Mouse (Mus musculus) gonadal fat pad, adult 2 months (tissue): ENCODE data around the gene Jak3. TPM values are rescaled to one million over a fixed set of nuclear protein-coding genes. Genes with fewer than 3 reads are reported as not detected.
"Not testable (repeated sequence)": the region's sequence is repeated elsewhere in the genome, so short reads cannot be mapped to it uniquely, and the experiment has no call there.

Experiments used
- DNase-seq: peaks from one replicate; pipeline ENCODE4 v3.0.0-alpha.2; 2012; ENCODE audit warnings: low read depth
- polyA plus RNA-seq: library from polyadenylated mRNA; depleted of rRNA; stranded (reverse); fragments of >200 nt; gene quantifications from 2 replicates; pipeline ENCODE4 v1.2.3, GENCODE M21; 2012; rRNA removed

Gene Jak3
- polyA plus RNA-seq, 1 experiment, result 19.9 TPM

DNA sequence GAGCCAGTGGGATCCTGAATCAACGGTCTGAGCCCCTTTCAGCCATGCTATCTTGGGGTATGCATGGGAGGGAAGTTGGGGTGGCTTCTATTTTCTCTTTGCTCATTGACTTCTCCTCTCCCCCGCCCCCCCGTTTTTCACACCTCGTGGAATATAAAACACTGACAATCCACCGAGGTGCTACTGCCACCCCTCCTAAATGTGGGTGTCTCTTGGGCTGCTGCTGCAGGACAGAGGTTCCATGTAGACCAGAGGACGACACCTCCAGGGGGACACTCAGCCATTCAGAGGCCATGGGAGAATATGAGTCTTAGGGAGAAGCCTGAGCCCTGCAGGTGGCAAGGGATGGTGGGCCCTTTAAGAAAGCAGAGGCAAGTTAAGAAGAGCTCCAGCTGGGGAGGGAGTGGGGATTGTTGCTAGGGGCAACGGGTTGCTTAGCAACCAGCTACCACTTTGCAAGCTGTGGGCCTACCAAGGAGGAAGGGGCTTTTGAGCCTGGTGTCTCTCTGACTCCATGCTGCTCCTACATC lies 43.9 kb downstream of the Jak3 start:
- no peak for DNase-seq

GRCm38 (mm10) chr8:71723047-71723551 lies 47.0 kb downstream of the Jak3 start:
- DNase-seq, result no peak

DNA sequence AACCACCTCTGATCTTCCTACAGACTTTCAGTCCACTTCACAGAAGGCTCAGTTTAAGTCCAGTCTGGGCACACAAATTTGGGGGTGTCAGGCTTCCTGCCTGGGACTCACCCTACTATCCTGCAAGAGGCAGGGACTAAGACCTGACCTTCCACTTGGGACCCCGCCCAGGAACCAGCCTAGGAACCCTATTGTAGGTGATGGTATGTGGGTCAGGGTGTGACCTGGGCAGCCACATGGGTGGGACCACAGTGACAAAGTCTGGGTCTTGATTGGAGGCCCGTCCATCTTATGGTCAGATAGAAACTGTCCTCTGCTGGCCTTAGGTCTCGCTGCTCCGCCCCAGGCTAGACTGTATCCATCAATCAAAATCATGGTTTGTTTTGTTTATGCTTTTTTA lies 48.3 kb downstream of the Jak3 start:
- no peak for DNase-seq

DNA sequence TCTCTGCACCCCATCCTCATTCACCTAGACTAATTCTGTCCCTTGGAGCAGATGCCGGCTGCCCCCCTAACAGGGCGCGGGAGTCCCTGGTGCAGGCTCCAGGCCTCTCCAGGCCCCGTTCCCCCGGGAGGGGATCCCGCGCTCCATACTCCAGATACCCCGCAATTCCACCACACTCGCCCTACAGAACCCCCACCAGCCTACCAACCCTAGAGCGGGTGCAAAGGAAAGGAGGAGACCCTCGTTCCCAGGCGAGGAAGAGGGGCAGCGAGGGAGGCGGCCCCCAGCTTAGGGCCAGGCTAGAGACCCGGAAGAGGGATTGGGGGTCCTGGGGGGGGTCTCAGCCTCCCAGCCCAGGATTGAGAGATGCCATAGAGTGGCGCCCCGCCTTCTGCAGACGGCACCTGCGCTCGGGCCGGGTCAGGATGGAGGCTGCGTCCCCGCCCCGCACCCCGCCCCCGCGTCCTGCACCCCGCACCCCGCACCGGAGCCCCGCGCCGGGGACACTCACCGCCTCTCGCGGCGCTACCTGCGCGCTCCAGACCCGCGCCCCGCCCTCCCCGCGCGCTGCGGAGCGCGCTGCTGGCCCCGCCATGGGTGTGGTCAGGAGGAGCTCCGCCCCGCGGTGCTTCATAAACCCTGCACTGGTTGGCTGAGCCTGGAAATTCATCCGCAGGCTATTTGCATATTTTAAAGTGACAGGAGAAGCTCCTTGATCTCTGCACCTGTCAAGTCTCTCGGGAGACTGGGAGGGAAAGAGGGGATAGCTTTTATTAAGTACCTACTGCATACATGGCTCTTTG lies 49.2 kb downstream of the Jak3 start, which contains the start of gene Fcho1:
Fcho1 (minus strand) TSS at position 595 of the 803 bp plus-strand sequence.
- DNase-seq, result no peak

GRCm38 (mm10) chr8:71728240-71728785 lies 52.2 kb downstream of the Jak3 start:
- no peak for DNase-seq

DNA sequence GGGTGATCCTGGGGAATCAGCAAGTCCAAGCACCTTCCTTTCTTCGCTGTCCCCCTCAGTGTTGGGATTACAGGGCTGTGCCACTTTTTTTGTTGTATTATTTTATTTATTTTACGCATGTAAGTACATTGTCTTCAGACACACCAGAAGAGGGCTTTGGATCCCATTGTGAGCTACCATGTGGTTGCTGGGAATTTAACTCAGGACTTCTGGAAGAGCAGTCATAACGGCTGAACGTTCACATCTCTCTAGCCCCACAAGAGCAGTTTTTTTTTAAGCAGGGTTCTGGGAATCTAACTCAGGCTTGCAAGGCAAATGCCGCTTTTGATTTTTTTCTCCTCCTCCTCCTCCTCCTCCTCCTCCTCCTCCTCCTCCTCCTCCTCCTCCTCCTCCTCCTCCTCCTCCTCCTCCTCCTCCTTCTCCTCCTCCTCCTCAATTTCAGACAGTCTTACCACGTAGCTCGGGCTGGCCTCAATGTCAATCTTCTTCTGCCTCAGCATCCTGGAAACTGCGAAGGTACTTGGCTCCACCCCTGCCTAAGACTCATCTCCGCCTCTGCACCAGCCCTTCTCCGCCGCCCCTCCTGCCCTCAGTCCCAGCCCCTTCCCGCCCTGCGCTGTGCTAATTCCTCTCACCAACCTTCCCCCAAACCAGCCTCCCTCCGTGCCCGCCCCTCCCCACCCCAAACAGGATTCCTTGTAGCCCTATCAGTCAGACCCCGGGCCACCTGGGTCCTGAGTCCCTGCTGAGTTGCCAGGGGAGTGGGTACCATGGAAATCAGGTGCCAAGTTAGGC lies 52.9 kb downstream of the Jak3 start:
- no peak for DNase-seq

DNA sequence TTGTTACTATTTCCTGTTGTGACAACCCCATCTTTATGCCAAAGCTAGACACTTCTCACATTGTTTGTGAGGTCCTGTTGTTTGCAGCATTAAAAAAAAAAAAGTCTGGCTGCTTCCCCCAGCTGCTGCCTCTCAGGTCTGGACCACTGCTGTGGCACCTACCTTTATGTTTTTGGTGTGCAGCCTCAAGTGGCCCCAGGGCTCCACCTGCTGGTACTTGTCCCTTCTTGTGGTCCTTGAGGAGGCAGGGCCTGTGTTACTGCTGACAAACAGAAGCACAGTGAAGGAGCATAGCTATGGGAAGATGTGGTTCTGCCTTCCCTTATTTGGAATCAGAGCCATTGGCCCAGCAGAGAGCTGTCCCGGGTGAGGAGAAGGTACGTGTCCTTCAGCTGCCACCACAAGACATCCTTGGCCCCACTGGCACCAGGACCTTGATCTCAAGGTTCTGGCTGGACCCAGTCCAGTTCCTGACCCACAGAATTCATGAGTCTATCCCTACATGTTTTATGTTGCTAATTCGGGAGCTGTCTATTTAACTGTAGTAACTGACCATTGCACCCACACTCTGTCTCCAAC lies 55.6 kb downstream of the Jak3 start:
- no peak for DNase-seq

GRCm38 (mm10) chr8:71738316-71738715 lies 62.2 kb downstream of the Jak3 start:
- DNase-seq, result not testable (repeated sequence)

Other genes with a start within 250 kb of the Jak3 start
- gene Abhd8, start 212.6 kb upstream of the Jak3 start, polyA plus RNA-seq, result 24.1 and 29.2 TPM in 2 replicates
- 49.9 and 63.7 TPM in 2 replicates for gene Mrpl34, start 211.3 kb upstream of the Jak3 start, polyA plus RNA-seq
- gene Dda1, start 207.1 kb upstream of the Jak3 start, polyA plus RNA-seq, result 95.7 and 103 TPM in 2 replicates
- gene Ano8, start 190.3 kb upstream of the Jak3 start, polyA plus RNA-seq, result 18.3 and 18.9 TPM in 2 replicates
- gene Gtpbp3, start 188.2 kb upstream of the Jak3 start, polyA plus RNA-seq, result 19.0 and 21.4 TPM in 2 replicates
- gene Plvap, start 164.5 kb upstream of the Jak3 start, polyA plus RNA-seq, result 91.9 and 104 TPM in 2 replicates
- 0.07 TPM in 1 of 2 replicates, not detected in the other for gene Ccdc194, start 150.6 kb upstream of the Jak3 start, polyA plus RNA-seq
- 123 and 139 TPM in 2 replicates for gene Bst2, start 138.8 kb upstream of the Jak3 start, polyA plus RNA-seq
- 144 and 146 TPM in 2 replicates for gene Mvb12a, start 133.4 kb upstream of the Jak3 start, polyA plus RNA-seq
- 3.4 and 4.1 TPM in 2 replicates for gene Tmem221, start 117.4 kb upstream of the Jak3 start, polyA plus RNA-seq
- gene Nxnl1, start 109.7 kb upstream of the Jak3 start, polyA plus RNA-seq, result 0.41 and 0.53 TPM in 2 replicates
- gene Slc27a1, start 107.4 kb upstream of the Jak3 start, polyA plus RNA-seq, result 227 and 307 TPM in 2 replicates
- 111 and 134 TPM in 2 replicates for gene Pgls, start 84.1 kb upstream of the Jak3 start, polyA plus RNA-seq
- gene Fam129c, start 78.6 kb upstream of the Jak3 start, polyA plus RNA-seq, result 2.1 and 2.2 TPM in 2 replicates
- gene Colgalt1, start 65.3 kb upstream of the Jak3 start, polyA plus RNA-seq, result 140 and 155 TPM in 2 replicates
- 0.58 and 2.0 TPM in 2 replicates for gene Unc13a, start 4.5 kb upstream of the Jak3 start, polyA plus RNA-seq
- 10.6 and 37.9 TPM in 2 replicates for gene Insl3, start 12.9 kb downstream of the Jak3 start, polyA plus RNA-seq
- 7.9 and 11.1 TPM in 2 replicates for gene B3gnt3, start 25.5 kb downstream of the Jak3 start, polyA plus RNA-seq
- gene Fcho1, start 49.4 kb downstream of the Jak3 start, polyA plus RNA-seq, result 6.1 TPM in 2 replicates
- gene Zfp709, start 205.7 kb downstream of the Jak3 start, polyA plus RNA-seq, result 0.95 and 1.3 TPM in 2 replicates
- gene Zfp882, start 232.3 kb downstream of the Jak3 start, polyA plus RNA-seq, result 0.66 and 0.95 TPM in 2 replicates
- gene Zfp617, start 232.3 kb downstream of the Jak3 start, polyA plus RNA-seq, result 4.9 and 5.0 TPM in 2 replicates